Mouse (Mus musculus) E14TG2a.4 (cell line): ENCODE measurements around the gene Ndufs3.

Source experiments
- H3K27me3 ChIP-seq: 2 replicates; pipeline ENCODE4 v1.6.1; 2014; ENCODE audit warnings: low read length, control low read depth; ENCODE audit not compliant: insufficient read depth
- H3K36me3 ChIP-seq: 2 replicates; pipeline ENCODE4 v1.6.1; 2014; ENCODE audit warnings: low read length, control low read depth; ENCODE audit not compliant: insufficient read depth
- H3K4me1 ChIP-seq: replicated peaks from 2 replicates; pipeline ENCODE4 v1.6.1; 2014; ENCODE audit warnings: low read depth, low read length, control low read depth
- H3K4me3 ChIP-seq: replicated peaks from 2 replicates; pipeline ENCODE4 v1.5.1; 2014; ENCODE audit warnings: mild to moderate bottlenecking, low read length
- H3K9me3 ChIP-seq: 2 replicates; pipeline ENCODE4 v1.6.1; 2014; ENCODE audit warnings: low read length, control low read depth
- CTCF ChIP-seq: conservative IDR thresholded peaks from 2 replicates; pipeline ENCODE4 v1.5.1; 2014; ENCODE audit warnings: low read length
- NANOG ChIP-seq: IDR thresholded peaks from 2 replicates; pipeline ENCODE4 v1.6.1; 2014; ENCODE audit warnings: borderline replicate concordance, low read length, mixed read lengths
- POU5F1 ChIP-seq: IDR thresholded peaks from 2 replicates; pipeline ENCODE4 v1.6.1; 2014; ENCODE audit warnings: low read length, borderline replicate concordance

Gene Ndufs3

DNA sequence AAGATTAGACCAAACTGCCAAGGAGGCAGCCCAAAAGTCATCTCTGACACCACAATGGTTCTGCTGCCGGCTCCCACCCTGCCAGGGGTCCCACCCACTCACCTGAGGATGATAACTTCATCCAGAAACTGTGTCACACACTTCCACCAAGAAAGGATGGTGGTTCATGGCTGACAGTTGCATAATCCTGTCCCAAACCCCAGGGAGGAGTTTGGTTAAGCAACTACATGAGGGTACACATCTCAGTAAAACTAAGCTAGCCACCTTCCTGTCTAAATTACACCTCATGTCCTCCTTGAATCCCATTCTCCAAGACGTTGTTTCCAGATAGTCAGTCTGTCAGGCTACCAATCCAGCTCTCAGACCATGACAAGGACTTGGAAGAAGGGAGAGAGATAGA lies 27.6 kb upstream of the Ndufs3 start:
- TF ChIP-seq NANOG (no peak), CTCF (no peak), POU5F1 (no peak)
- no peak overlapping the region for H3K4me3 ChIP-seq
- no peaks in the 10 kb centered on the region; the same call in 1 of the 2 replicates for H3K27me3 ChIP-seq
- no peaks in the 10 kb centered on the region for H3K9me3 ChIP-seq
- peaks cover 15% of the 10 kb centered on the region; the same call in 1 of the 2 replicates for H3K4me1 ChIP-seq
- no peaks in the 10 kb centered on the region for H3K36me3 ChIP-seq

GRCm38 (mm10) chr2:90931829-90932228 lies 27.2 kb upstream of the Ndufs3 start:
- peaks cover 15% of the 10 kb centered on the region; the same call in 1 of the 2 replicates for H3K4me1 ChIP-seq
- H3K36me3 ChIP-seq, result no peaks in the 10 kb centered on the region
- H3K27me3 ChIP-seq, result no peaks in the 10 kb centered on the region; the same call in 1 of the 2 replicates
- H3K9me3 ChIP-seq, result no peaks in the 10 kb centered on the region
- TF ChIP-seq POU5F1, result no peak
- no peak for TF ChIP-seq CTCF
- no peak for TF ChIP-seq NANOG
- no peak overlapping the region for H3K4me3 ChIP-seq

- H3K36me3 ChIP-seq, result no peaks in the 10 kb centered on the region
- no peak for TF ChIP-seq POU5F1
- TF ChIP-seq CTCF, result no peak
- no peak for TF ChIP-seq NANOG
- no peaks in the 10 kb centered on the region for H3K9me3 ChIP-seq
- peaks cover 13% of the 10 kb centered on the region; the same call in 1 of the 2 replicates for H3K4me1 ChIP-seq
- H3K4me3 ChIP-seq, result no peak overlapping the region
- peaks cover 9% of the 10 kb centered on the region for H3K27me3 ChIP-seq
Measured at GRCm38 (mm10) chr2:90928566-90928965, 23.9 kb upstream of the Ndufs3 start.

DNA sequence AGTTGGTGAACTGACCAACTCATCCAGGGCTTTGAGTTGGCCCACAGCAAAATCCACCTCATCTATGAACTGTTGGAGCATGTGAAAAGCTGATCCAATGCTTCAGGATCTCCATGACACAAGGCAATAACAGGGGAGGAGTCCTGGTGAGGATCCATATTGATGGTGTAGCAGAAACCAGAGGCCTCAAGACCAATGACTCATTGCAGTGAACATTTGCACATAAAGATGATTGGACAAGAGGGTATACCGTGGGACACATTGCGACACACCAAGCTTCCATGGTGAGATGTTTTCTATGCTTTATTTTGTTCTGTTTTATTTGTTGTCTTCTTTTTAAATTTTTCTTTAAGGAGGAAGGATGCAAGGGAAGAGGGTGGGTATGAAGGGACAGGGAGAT lies 18.0 kb upstream of the Ndufs3 start:
- TF ChIP-seq CTCF, result no peak
- no peaks in the 10 kb centered on the region for H3K36me3 ChIP-seq
- H3K9me3 ChIP-seq, result no peaks in the 10 kb centered on the region
- peaks cover 8% of the 10 kb centered on the region for H3K4me1 ChIP-seq
- H3K4me3 ChIP-seq, result no peak overlapping the region
- H3K27me3 ChIP-seq, result peaks cover 12% of the 10 kb centered on the region; the same call in 1 of the 2 replicates

DNA sequence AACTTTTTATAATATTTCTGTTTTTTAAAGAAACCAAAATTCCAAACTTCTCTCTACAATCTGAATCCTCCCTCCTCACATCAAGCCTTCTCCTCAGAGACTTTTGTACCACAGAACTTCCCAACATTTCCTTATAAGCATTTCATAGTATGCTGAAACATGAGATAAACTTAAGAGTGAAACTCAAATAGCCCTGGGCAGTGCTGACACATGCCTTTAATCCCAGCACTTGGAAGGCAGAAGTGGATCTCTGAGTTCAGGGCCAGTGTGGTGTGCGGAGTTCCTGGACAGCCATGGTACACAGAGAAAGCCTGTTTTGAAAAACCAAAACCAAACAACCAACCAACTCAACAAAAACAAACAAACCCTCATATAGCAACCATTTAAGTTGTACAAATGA lies 16.6 kb upstream of the Ndufs3 start:
- H3K27me3 ChIP-seq, result peaks cover 12% of the 10 kb centered on the region; the same call in 1 of the 2 replicates
- H3K36me3 ChIP-seq, result no peaks in the 10 kb centered on the region
- peaks cover 18% of the 10 kb centered on the region for H3K4me1 ChIP-seq
- no peak overlapping the region for H3K4me3 ChIP-seq
- no peaks in the 10 kb centered on the region for H3K9me3 ChIP-seq
- TF ChIP-seq CTCF (no peak), POU5F1 (no peak), NANOG (no peak)

DNA sequence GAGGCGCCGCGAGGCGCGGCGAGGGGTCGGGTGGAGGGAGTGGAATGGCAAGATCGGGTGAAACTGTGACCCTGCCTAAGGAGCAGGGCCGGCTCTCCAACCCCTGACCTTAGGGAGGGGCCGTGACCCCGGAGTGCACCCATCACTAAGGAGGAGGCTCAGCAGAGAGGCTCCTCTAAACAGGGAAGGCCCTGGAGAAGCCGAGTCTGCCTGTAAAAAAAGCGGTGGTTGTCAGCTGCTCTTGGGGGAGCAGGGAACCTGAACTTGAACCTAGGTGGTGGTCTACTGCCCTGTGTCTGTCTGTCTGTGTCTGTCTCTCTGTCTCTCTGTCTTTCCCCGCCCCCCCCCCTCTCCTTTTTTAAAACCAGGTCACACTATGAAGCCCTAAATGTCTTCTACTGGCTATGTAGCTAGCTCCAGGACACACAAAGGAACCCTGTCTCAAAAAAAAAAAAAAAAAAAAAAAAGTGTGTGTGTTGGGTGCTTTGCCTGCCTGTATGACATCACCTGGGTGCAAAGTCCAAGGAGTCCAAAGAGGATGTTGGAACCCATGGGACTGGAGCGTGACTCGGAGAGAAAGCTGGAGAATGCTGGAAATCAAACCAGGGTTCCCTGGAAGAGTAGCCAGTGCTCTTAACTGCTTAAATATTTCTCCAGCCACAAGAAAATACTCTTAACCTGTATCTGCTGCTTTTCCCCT lies 13.5 kb upstream of the Ndufs3 start:
- H3K4me1 ChIP-seq, result peaks cover 24% of the 10 kb centered on the region
- peaks cover 19% of the 10 kb centered on the region for H3K36me3 ChIP-seq
- TF ChIP-seq CTCF (no peak), NANOG (no peak), POU5F1 (no peak)

GRCm38 (mm10) chr2:90917233-90917998 lies 12.8 kb upstream of the Ndufs3 start:
- H3K36me3 ChIP-seq, result peaks cover 26% of the 10 kb centered on the region
- peak overlapping the region; percentile 83 for H3K4me3 ChIP-seq
- H3K9me3 ChIP-seq, result no peaks in the 10 kb centered on the region
- peaks cover 24% of the 10 kb centered on the region for H3K4me1 ChIP-seq
- H3K27me3 ChIP-seq, result 0 out of 2 replicates have a peak, but pooled peaks cover 4% of the 10 kb centered on the region
- TF ChIP-seq NANOG (no peak), POU5F1 (no peak), CTCF (no peak)

More for the DNA sequence above, 13.5 kb upstream of the Ndufs3 start:
- Histone ChIP-seq H3K27me3 (0 out of 2 replicates have a peak, but pooled peaks cover 4% of the 10 kb centered on the region), H3K4me3 (peak overlapping the region; percentile 83), H3K9me3 (no peaks in the 10 kb centered on the region)

- no peak for TF ChIP-seq CTCF
- Histone ChIP-seq H3K9me3 (no peaks in the 10 kb centered on the region), H3K4me1 (peaks cover 24% of the 10 kb centered on the region)
Measured at GRCm38 (mm10) chr2:90916560-90917232, 12.1 kb upstream of the Ndufs3 start.

More at GRCm38 (mm10) chr2:90916560-90917232, 12.1 kb upstream of the Ndufs3 start:
- 0 out of 2 replicates have a peak, but pooled peaks cover 4% of the 10 kb centered on the region for H3K27me3 ChIP-seq
- peaks cover 31% of the 10 kb centered on the region for H3K36me3 ChIP-seq
- peak overlapping the region; percentile 83 for H3K4me3 ChIP-seq
